Mouse (Mus musculus) neural tube, embryonic 14.5 days (tissue): Measurements from ENCODE around the gene Hmcn1. TPM values are rescaled to one million over a fixed set of nuclear protein-coding genes. Genes with fewer than 3 reads are reported as not detected.

Experiments used
- ATAC-seq: fragments of 200-750 bp; cut with Nextera tagmentation; 2 replicates; pipeline ENCODE4 v1.8.0; 2017; ENCODE audit warnings: low read depth, mild to moderate bottlenecking, moderate TSS enrichment, moderate library complexity
- H3K27ac ChIP-seq: fragments of 300-500 bp; sonication (generic); 2 replicates; pipeline ENCODE4 v1.5.1; 2014; ENCODE audit warnings: low read depth, mild to moderate bottlenecking, control low read depth, low read length, moderate library complexity, mixed read lengths
- H3K27me3 ChIP-seq: fragments of 300-500 bp; sonication (generic); 2 replicates; pipeline ENCODE4 v1.6.1; 2014; ENCODE audit warnings: low read length; ENCODE audit not compliant: control insufficient read depth, insufficient read depth
- H3K36me3 ChIP-seq: fragments of 300-500 bp; sonication (generic); 2 replicates; pipeline ENCODE4 v1.6.1; 2014; ENCODE audit warnings: low read length, mixed read lengths; ENCODE audit not compliant: control insufficient read depth, insufficient read depth
- H3K4me1 ChIP-seq: fragments of 300-500 bp; sonication (generic); 2 replicates; pipeline ENCODE4 v1.6.1; 2014; ENCODE audit warnings: low read length; ENCODE audit not compliant: control insufficient read depth, insufficient read depth
- H3K4me2 ChIP-seq: fragments of 300-500 bp; sonication (generic); 2 replicates; pipeline ENCODE4 v1.6.1; 2014; ENCODE audit warnings: mild to moderate bottlenecking, low read depth, low read length, control low read depth
- H3K4me3 ChIP-seq: fragments of 300-500 bp; sonication (generic); 2 replicates; pipeline ENCODE4 v1.5.1; 2014; ENCODE audit warnings: low read depth, low read length, control low read depth, mixed read lengths
- H3K9ac ChIP-seq: fragments of 300-500 bp; sonication (generic); replicated peaks from 2 replicates; pipeline ENCODE4 v1.6.1; 2014; ENCODE audit warnings: low read depth, mild to moderate bottlenecking, control low read depth, low read length, mixed read lengths
- H3K9me3 ChIP-seq: fragments of 300-500 bp; sonication (generic); 2 replicates; pipeline ENCODE4 v1.6.1; 2016; ENCODE audit warnings: low read length; ENCODE audit not compliant: control insufficient read depth
- WGBS: fragments of 180-500 bp; shearing (Covaris S2); extraction: QIAGEN DNeasy Blood & Tissue Kit; methylation state at CpG from one replicate; pipeline ENCODE4 v1.1.7; 2014; 5-methylcytosine and 5-hydroxymethylcytosine counted together
- polyA plus RNA-seq: library from polyadenylated mRNA; unstranded; fragments of >200 nt; fragmentation: Nextera tagmentation; extraction: Ambion mirVana; gene quantifications from 2 replicates; pipeline ENCODE4 v1.2.1, GENCODE M21; 2014

Gene Hmcn1
- polyA plus RNA-seq, 1 experiment from 2014 or later: 1.6 TPM

- Histone ChIP-seq H3K27ac (no peak overlapping the region), H3K4me2 (no peak overlapping the region), H3K9me3 (no peaks in the 10 kb centered on the region), H3K36me3 (no peaks in the 10 kb centered on the region), H3K9ac (no peak overlapping the region), H3K4me1 (no peaks in the 10 kb centered on the region), H3K27me3 (no peaks in the 10 kb centered on the region), H3K4me3 (no peak overlapping the region)
- WGBS: 50% methylated on average over 5 of the region's 5 CpGs
- no peak for ATAC-seq
Measured at GRCm38 (mm10) chr1:150959486-150960074, 33.7 kb downstream of the Hmcn1 start.

DNA sequence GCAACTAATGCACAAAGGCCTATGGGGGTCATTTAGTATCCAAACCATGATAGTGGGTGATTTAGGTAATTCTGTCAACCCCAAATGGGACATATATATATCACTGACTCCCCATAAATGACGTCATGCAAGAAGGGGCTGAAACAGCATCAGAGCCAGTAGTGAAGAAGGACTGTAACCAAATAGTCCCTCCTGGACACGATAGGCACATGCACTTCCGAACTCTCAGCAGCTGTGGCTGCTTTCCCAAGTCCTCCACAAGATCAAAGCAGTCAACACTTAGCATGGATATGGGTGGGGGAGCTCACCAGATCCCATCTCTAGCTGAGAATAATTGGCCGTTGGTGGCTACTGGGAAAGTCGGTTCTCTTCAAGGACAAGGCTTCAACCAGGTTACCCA lies 42.2 kb downstream of the Hmcn1 start:
- no peak overlapping the region for H3K4me2 ChIP-seq
- H3K4me1 ChIP-seq: peaks cover 7% of the 10 kb centered on the region; the same call in 1 of the 2 replicates
- 92% methylated on average over 5 of the region's 5 CpGs for WGBS
- H3K9ac ChIP-seq: no peak overlapping the region
- H3K36me3 ChIP-seq: no peaks in the 10 kb centered on the region
- H3K9me3 ChIP-seq: no peaks in the 10 kb centered on the region
- H3K4me3 ChIP-seq: no peak overlapping the region
- H3K27me3 ChIP-seq: no peaks in the 10 kb centered on the region
- H3K27ac ChIP-seq: no peak overlapping the region
- no peak for ATAC-seq

- Histone ChIP-seq H3K27me3 (no peaks in the 10 kb centered on the region), H3K4me2 (no peak overlapping the region), H3K9me3 (no peaks in the 10 kb centered on the region), H3K4me3 (no peak overlapping the region), H3K9ac (no peak overlapping the region), H3K27ac (no peak overlapping the region), H3K36me3 (no peaks in the 10 kb centered on the region), H3K4me1 (peaks cover 7% of the 10 kb centered on the region; the same call in 1 of the 2 replicates)
- ATAC-seq: peak; percentile 94
- WGBS: 8% methylated on average over 3 of the region's 3 CpGs
Measured at GRCm38 (mm10) chr1:150950046-150950445, 43.2 kb downstream of the Hmcn1 start.

DNA sequence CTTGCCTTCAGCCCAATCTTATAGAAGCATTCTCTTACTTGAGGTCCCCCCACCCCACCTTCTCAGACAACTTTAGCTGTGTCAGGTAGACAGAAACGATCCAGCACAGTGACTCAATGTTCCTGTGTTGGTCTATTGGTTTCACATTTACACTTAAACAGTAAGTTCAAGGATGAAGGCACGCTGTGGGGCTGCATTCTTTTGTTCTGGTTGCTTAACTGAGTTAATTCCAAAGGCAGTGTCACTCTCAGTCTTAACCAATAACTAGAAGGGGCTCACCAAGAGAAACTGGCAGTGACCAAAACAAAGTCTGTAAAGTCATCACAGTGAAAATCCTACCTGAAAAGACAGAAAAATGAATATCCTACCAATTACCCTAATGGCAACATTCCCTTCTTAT lies 44.3 kb downstream of the Hmcn1 start:
- no peak overlapping the region for H3K4me3 ChIP-seq
- WGBS: 74% methylated on average over 2 of the region's 2 CpGs

DNA sequence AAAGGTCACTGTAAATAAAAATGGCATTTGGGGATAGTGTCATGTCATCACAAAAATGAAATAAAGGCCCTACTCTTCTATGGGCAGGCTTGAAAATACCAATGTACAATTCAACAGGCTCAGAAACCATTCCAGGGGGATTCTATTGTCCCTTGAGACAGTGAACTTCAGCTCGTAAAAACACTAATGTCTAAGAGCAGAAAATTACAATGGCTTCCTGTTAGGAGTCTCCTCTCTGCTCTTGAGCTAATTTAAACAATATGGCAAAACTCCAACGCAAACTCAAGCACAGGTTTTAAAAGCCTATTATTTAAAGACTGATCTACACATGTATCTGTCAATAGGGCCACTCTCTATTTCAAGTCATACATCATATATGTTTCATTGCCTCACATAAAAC lies 49.6 kb downstream of the Hmcn1 start:
- Histone ChIP-seq H3K4me1 (no peaks in the 10 kb centered on the region), H3K4me2 (no peak overlapping the region), H3K4me3 (no peak overlapping the region), H3K27ac (no peak overlapping the region), H3K9me3 (no peaks in the 10 kb centered on the region), H3K36me3 (no peaks in the 10 kb centered on the region), H3K9ac (no peak overlapping the region), H3K27me3 (no peaks in the 10 kb centered on the region)
- WGBS: 18% methylated on average over 2 of the region's 2 CpGs
- no peak; the same call in 1 of the 2 replicates for ATAC-seq

More for the DNA sequence above, 44.3 kb downstream of the Hmcn1 start:
- no peak for ATAC-seq
- Histone ChIP-seq H3K9me3 (no peaks in the 10 kb centered on the region), H3K4me1 (peaks cover 7% of the 10 kb centered on the region; the same call in 1 of the 2 replicates), H3K4me2 (no peak overlapping the region), H3K36me3 (no peaks in the 10 kb centered on the region), H3K27ac (no peak overlapping the region), H3K27me3 (no peaks in the 10 kb centered on the region), H3K9ac (no peak overlapping the region)

DNA sequence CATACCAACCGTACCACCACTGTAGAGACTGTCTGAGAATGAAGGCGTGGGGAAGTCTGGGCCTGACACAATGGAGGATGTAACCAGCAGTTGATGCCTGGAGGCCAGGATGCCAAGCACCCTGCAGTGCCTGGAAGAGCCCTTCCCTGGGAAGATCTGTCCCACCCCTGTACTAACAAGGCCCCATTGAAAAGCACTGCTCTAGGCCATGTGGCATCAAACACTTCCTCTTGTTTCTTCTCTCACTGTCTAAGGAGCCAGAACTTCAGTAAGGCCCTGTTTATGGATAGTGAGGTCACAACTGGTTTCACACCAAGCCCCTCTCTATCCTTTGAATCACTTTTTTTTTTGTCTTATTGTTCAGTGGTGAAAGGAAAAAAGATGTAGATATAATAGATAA lies 51.1 kb downstream of the Hmcn1 start:
- no peak overlapping the region for H3K4me3 ChIP-seq
- H3K4me2 ChIP-seq: no peak overlapping the region
- no peaks in the 10 kb centered on the region for H3K9me3 ChIP-seq
- no peak overlapping the region for H3K9ac ChIP-seq
- H3K4me1 ChIP-seq: no peaks in the 10 kb centered on the region
- no peaks in the 10 kb centered on the region for H3K27me3 ChIP-seq
- H3K36me3 ChIP-seq: no peaks in the 10 kb centered on the region
- no peak overlapping the region for H3K27ac ChIP-seq
- ATAC-seq: no peak; the same call in 1 of the 2 replicates
- WGBS: 95% methylated on average over 2 of the region's 2 CpGs

DNA sequence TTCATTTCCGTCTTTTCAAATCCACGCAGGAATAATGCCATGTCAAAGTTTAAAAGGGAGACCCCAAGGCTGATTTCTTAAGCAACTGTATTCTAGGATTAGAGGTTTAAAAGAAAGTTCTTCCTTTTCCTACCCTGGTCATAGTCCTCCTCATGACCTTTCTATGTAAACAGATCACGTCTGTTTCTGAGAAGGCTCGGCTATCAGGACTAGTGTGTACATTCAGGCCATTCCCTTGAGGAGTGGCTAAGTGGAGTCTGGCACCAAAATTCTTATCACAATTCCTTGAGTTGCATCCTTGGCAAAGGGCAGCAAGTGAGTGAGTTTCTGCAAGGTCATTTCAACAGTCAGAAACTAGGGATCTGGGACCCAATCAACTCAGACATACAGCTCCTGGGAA lies 56.4 kb downstream of the Hmcn1 start:
- no peak for ATAC-seq
- H3K27me3 ChIP-seq: no peaks in the 10 kb centered on the region
- H3K9me3 ChIP-seq: no peaks in the 10 kb centered on the region
- no peak overlapping the region for H3K27ac ChIP-seq
- 81% methylated on average over 4 of the region's 4 CpGs for WGBS
- no peaks in the 10 kb centered on the region for H3K4me1 ChIP-seq
- H3K4me3 ChIP-seq: no peak overlapping the region
- no peak overlapping the region for H3K4me2 ChIP-seq
- H3K9ac ChIP-seq: no peak overlapping the region
- H3K36me3 ChIP-seq: no peaks in the 10 kb centered on the region

DNA sequence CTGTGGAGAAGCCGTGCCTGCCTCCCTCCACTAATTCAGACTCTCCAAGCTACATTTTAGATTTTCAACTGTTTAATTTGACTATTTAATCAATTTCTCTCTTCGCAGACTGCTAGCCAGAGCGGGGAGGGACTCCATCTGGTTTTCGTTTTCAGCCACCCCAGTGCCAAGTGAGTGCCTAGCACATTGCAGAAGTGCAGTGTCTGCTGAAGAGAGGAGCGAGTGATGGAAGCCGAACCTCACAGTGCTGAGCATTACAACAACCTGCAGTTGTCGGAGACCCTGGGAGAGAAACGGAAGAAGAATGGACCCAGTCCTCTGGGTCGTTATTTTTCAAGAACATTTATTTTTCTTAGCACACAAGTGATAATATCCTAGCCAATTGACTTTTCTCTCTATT lies 59.6 kb downstream of the Hmcn1 start:
- H3K9ac ChIP-seq: no peak overlapping the region
- no peaks in the 10 kb centered on the region for H3K9me3 ChIP-seq
- no peak overlapping the region for H3K4me3 ChIP-seq
- H3K27me3 ChIP-seq: no peaks in the 10 kb centered on the region
- 48% methylated on average over 9 of the region's 9 CpGs for WGBS
- no peaks in the 10 kb centered on the region for H3K4me1 ChIP-seq
- no peak for ATAC-seq
- H3K4me2 ChIP-seq: no peak overlapping the region
- H3K36me3 ChIP-seq: no peaks in the 10 kb centered on the region
- H3K27ac ChIP-seq: no peak overlapping the region

GRCm38 (mm10) chr1:150920860-150921259 lies 72.4 kb downstream of the Hmcn1 start:
- no peak for ATAC-seq
- WGBS: 86% methylated on average over 9 of the region's 9 CpGs

More at GRCm38 (mm10) chr1:150920860-150921259, 72.4 kb downstream of the Hmcn1 start:
- H3K4me1 ChIP-seq: no peaks in the 10 kb centered on the region
- no peak overlapping the region for H3K9ac ChIP-seq
- H3K27ac ChIP-seq: no peak overlapping the region
- H3K9me3 ChIP-seq: no peaks in the 10 kb centered on the region
- H3K36me3 ChIP-seq: no peaks in the 10 kb centered on the region
- no peak overlapping the region for H3K4me2 ChIP-seq
- H3K27me3 ChIP-seq: no peaks in the 10 kb centered on the region
- H3K4me3 ChIP-seq: no peak overlapping the region
